Mouse (Mus musculus): ENCODE results near the gene Echdc1.
"Not testable (repeated sequence)": the region's sequence is repeated elsewhere in the genome, so short reads cannot be mapped to it uniquely, and the experiment has no call there.

Gene Echdc1

GRCm38 (mm10) chr10:29313064-29313638 is at the start of gene Echdc1:
Gene Echdc1 (plus strand): TSS chr10:29313166.
- peak; percentile 81 for DNase-seq (ENCODE audit: low read depth, low spot score)

- no peak for DNase-seq (ENCODE audit: low read depth, low spot score)
Observed at GRCm38 (mm10) chr10:29281736-29282135, 31.2 kb upstream of the Echdc1 start.

GRCm38 (mm10) chr10:29285757-29286156 is 27.2 kb upstream of the Echdc1 start:
- no peak for DNase-seq (ENCODE audit: low read depth, low spot score)

- DNase-seq (ENCODE audit: low read depth, low spot score) = no peak
Observed at GRCm38 (mm10) chr10:29302230-29302629, 10.7 kb upstream of the Echdc1 start.

GRCm38 (mm10) chr10:29311480-29312219 is 1.3 kb upstream of the Echdc1 start:
- no peak for DNase-seq (ENCODE audit: low read depth, low spot score)

- DNase-seq (ENCODE audit: low read depth, low spot score) = no peak
Observed at GRCm38 (mm10) chr10:29313905-29314304, 939 bp downstream of the Echdc1 start.

GRCm38 (mm10) chr10:29324817-29325216 is 11.9 kb downstream of the Echdc1 start:
- DNase-seq (ENCODE audit: low read depth, low spot score) = no peak

- DNase-seq (ENCODE audit: low read depth, low spot score) = no peak
Observed at GRCm38 (mm10) chr10:29333836-29334235, 20.9 kb downstream of the Echdc1 start.

- peak; percentile 29 for DNase-seq (ENCODE audit: low read depth, low spot score)
Observed at GRCm38 (mm10) chr10:29338355-29339056, 25.5 kb downstream of the Echdc1 start.

GRCm38 (mm10) chr10:29344232-29344631 is 31.3 kb downstream of the Echdc1 start:
- DNase-seq (ENCODE audit: low read depth, low spot score) = no peak

- no peak for DNase-seq (ENCODE audit: low read depth, low spot score)
Observed at GRCm38 (mm10) chr10:29346638-29347037, 33.7 kb downstream of the Echdc1 start.

- no peak for DNase-seq (ENCODE audit: low read depth, low spot score)
Observed at GRCm38 (mm10) chr10:29351420-29351819, 38.5 kb downstream of the Echdc1 start.

- DNase-seq (ENCODE audit: low read depth, low spot score) = no peak
Observed at GRCm38 (mm10) chr10:29352575-29352974, 39.6 kb downstream of the Echdc1 start.

- DNase-seq (ENCODE audit: low read depth, low spot score) = peak; percentile 55
Observed at GRCm38 (mm10) chr10:29354183-29354582, 41.2 kb downstream of the Echdc1 start.

- no peak for DNase-seq (ENCODE audit: low read depth, low spot score)
Observed at GRCm38 (mm10) chr10:29361095-29361463, 48.1 kb downstream of the Echdc1 start.

GRCm38 (mm10) chr10:29361464-29362196 is 48.7 kb downstream of the Echdc1 start:
- DNase-seq (ENCODE audit: low read depth, low spot score) = peak; percentile 46

- no peak for DNase-seq (ENCODE audit: low read depth, low spot score)
Observed at GRCm38 (mm10) chr10:29362197-29362900, 49.4 kb downstream of the Echdc1 start, which contains the start of gene Rnf146. Gene Rnf146 (minus strand): TSS chr10:29362442.

GRCm38 (mm10) chr10:29374065-29374464 is 61.1 kb downstream of the Echdc1 start:
- no peak for DNase-seq (ENCODE audit: low read depth, low spot score)

- DNase-seq (ENCODE audit: low read depth, low spot score) = no peak
Observed at GRCm38 (mm10) chr10:29381558-29381957, 68.6 kb downstream of the Echdc1 start.

GRCm38 (mm10) chr10:29394890-29395289 is 81.9 kb downstream of the Echdc1 start:
- DNase-seq (ENCODE audit: low read depth, low spot score) = not testable (repeated sequence)
